Mouse (Mus musculus): Measurements from ENCODE around the gene Tmbim1.

DNA sequence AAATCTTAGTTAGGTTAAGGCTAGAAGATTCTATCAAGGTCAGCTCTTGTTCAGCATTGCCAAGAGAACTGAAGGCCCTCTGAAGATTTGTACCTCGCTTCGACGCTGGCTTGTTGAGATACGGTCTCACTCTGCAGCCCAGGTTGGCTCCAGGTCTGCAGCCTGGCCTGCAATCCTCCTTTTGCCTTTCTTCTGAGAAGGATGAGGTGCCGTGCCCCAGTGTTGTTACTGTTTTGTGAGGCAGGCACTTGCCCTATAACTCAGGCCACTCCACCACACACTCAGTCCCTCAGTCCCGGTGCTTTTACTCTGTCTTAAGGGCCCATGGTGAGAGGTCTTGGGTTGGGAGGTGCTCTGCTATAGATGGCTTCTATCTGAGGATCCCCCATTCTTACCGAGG, 3.2 kb downstream of the Tmbim1 start:
- TF ChIP-seq CTCF (IDR thresholded peaks at IDR 0.05; ENCODE audit: borderline replicate concordance, control insufficient read depth, extremely low read depth, insufficient read depth, low read length, poor library complexity) (no peak), POLR2A (IDR thresholded peaks at IDR 0.05; ENCODE audit: control insufficient read depth, extremely low read depth, insufficient read depth, low read length, poor library complexity) (no peak)

Measured in thymus, adult 2 months (tissue).